Mouse (Mus musculus): ENCODE measurements around the gene Mcrip1. TPM values are rescaled to one million over a fixed set of nuclear protein-coding genes. Genes with fewer than 3 reads are reported as not detected.

Gene Mcrip1
- polyA plus RNA-seq, 1 experiment from 2014 or later: 129 TPM

GRCm38 (mm10) chr11:120548786-120549167 is 750 bp downstream of the Mcrip1 start:
- Histone ChIP-seq H3K27ac (ENCODE audit: low read length) (peak overlapping the region; percentile 98), H3K9me3 (ENCODE audit: control insufficient read depth, low read length) (no peaks in the 10 kb centered on the region), H3K9ac (ENCODE audit: low read depth, low read length) (peak overlapping the region; percentile 98), H3K27me3 (replicated peaks; ENCODE audit: control insufficient read depth, insufficient read depth, low read length) (no peaks in the 10 kb centered on the region), H3K4me2 (ENCODE audit: low read depth, low read length) (peak overlapping the region; percentile 91), H3K4me1 (ENCODE audit: control insufficient read depth, insufficient read depth, low read length) (peaks cover 29% of the 10 kb centered on the region), H3K4me3 (ENCODE audit: low read length) (peak overlapping the region; percentile 86), H3K36me3 (ENCODE audit: control insufficient read depth, insufficient read depth, low read length) (0 out of 2 replicates have a peak, but pooled peaks cover 7% of the 10 kb centered on the region)
- ATAC-seq: 0 out of 2 replicates have a peak, but pooled peaks have one; percentile 0
- WGBS: 16% methylated on average over 7 of the region's 7 CpGs

GRCm38 (mm10) chr11:120548214-120548613 is 1.3 kb downstream of the Mcrip1 start:
- peak overlapping the region; percentile 98 for H3K9ac ChIP-seq (ENCODE audit: low read depth, low read length)
- H3K4me3 ChIP-seq (ENCODE audit: low read length): peak overlapping the region; percentile 86
- WGBS: 70% methylated on average over 3 of the region's 3 CpGs

DNA sequence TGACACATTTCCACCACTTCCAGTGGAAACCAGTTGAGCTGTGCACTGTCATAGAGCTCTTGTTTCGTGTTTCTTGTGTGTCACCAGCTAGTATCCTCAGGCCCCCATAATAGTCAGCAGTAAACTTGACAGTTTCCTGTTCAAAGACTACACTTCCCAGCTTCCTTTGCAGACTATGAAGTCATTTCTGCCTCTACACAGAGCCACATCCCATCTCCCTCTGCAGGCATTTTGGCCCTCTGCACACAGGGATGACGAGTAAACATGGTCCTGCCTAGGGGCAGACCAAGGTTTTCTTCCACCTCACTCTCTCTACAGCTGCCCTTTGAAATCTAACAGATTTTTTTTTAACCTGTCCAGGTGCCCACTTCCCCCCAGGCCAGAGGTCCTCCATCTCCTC is 2.1 kb downstream of the Mcrip1 start:
- 54% methylated on average over 2 of the region's 2 CpGs for WGBS
- Histone ChIP-seq H3K4me3 (ENCODE audit: low read length) (no peak overlapping the region), H3K4me2 (ENCODE audit: low read depth, low read length) (no peak overlapping the region), H3K4me1 (ENCODE audit: control insufficient read depth, insufficient read depth, low read length) (peaks cover 29% of the 10 kb centered on the region), H3K9ac (ENCODE audit: low read depth, low read length) (no peak overlapping the region), H3K27me3 (replicated peaks; ENCODE audit: control insufficient read depth, insufficient read depth, low read length) (no peaks in the 10 kb centered on the region), H3K27ac (ENCODE audit: low read length) (0 out of 2 replicates have a peak overlapping the region, but pooled peaks have one; percentile 19), H3K36me3 (ENCODE audit: control insufficient read depth, insufficient read depth, low read length) (peaks cover 14% of the 10 kb centered on the region), H3K9me3 (ENCODE audit: control insufficient read depth, low read length) (no peaks in the 10 kb centered on the region)
- ATAC-seq: no peak

More at GRCm38 (mm10) chr11:120548214-120548613, 1.3 kb downstream of the Mcrip1 start:
- no peak for ATAC-seq
- Histone ChIP-seq H3K27ac (ENCODE audit: low read length) (peak overlapping the region; percentile 98; the same call in 1 of the 2 replicates), H3K9me3 (ENCODE audit: control insufficient read depth, low read length) (no peaks in the 10 kb centered on the region), H3K36me3 (ENCODE audit: control insufficient read depth, insufficient read depth, low read length) (0 out of 2 replicates have a peak, but pooled peaks cover 7% of the 10 kb centered on the region), H3K4me1 (ENCODE audit: control insufficient read depth, insufficient read depth, low read length) (peaks cover 29% of the 10 kb centered on the region), H3K4me2 (ENCODE audit: low read depth, low read length) (peak overlapping the region; percentile 91), H3K27me3 (replicated peaks; ENCODE audit: control insufficient read depth, insufficient read depth, low read length) (no peaks in the 10 kb centered on the region)

DNA sequence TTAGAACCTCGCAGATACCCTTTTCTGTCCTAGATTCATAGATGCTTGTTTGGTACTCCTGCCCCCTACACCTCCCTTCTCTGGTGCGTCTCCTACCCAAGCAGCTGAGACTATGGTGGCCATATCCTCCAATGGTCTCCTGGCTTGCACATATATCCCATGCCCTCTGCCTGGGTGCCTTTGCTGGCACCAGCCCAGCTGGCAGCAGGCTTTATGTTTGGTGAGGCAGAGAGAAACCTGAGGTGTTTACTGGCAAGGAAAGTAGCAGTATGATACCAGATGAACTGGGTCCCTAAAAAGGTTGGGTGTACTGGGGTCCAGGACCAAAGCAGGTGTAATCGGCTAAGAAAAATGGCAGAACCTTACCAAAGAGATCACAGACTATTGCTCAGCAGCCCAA is 3.6 kb downstream of the Mcrip1 start:
- H3K9ac ChIP-seq (ENCODE audit: low read depth, low read length): no peak overlapping the region
- H3K4me2 ChIP-seq (ENCODE audit: low read depth, low read length): no peak overlapping the region
- H3K9me3 ChIP-seq (ENCODE audit: control insufficient read depth, low read length): no peaks in the 10 kb centered on the region
- peaks cover 31% of the 10 kb centered on the region for H3K4me1 ChIP-seq (ENCODE audit: control insufficient read depth, insufficient read depth, low read length)
- H3K27me3 ChIP-seq (replicated peaks; ENCODE audit: control insufficient read depth, insufficient read depth, low read length): no peaks in the 10 kb centered on the region
- 90% methylated on average over 3 of the region's 3 CpGs for WGBS
- peak overlapping the region; percentile 43; the same call in 1 of the 2 replicates for H3K27ac ChIP-seq (ENCODE audit: low read length)
- peaks cover 15% of the 10 kb centered on the region for H3K36me3 ChIP-seq (ENCODE audit: control insufficient read depth, insufficient read depth, low read length)
- H3K4me3 ChIP-seq (ENCODE audit: low read length): no peak overlapping the region
- no peak for ATAC-seq

- no peaks in the 10 kb centered on the region for H3K27me3 ChIP-seq (replicated peaks; ENCODE audit: control insufficient read depth, insufficient read depth, low read length)
- no peak overlapping the region for H3K4me3 ChIP-seq (ENCODE audit: low read length)
- H3K9me3 ChIP-seq (ENCODE audit: control insufficient read depth, low read length): no peaks in the 10 kb centered on the region
- no peak overlapping the region for H3K27ac ChIP-seq (ENCODE audit: low read length)
- H3K4me1 ChIP-seq (ENCODE audit: control insufficient read depth, insufficient read depth, low read length): peaks cover 31% of the 10 kb centered on the region
- H3K36me3 ChIP-seq (ENCODE audit: control insufficient read depth, insufficient read depth, low read length): peaks cover 15% of the 10 kb centered on the region
- WGBS: 82% methylated on average over 6 of the region's 6 CpGs
- no peak overlapping the region for H3K4me2 ChIP-seq (ENCODE audit: low read depth, low read length)
- ATAC-seq: no peak
- H3K9ac ChIP-seq (ENCODE audit: low read depth, low read length): no peak overlapping the region
These were observed 7.2 kb downstream of the Mcrip1 start for GRCm38 (mm10) chr11:120542376-120542775.

GRCm38 (mm10) chr11:120541907-120542306 is 7.6 kb downstream of the Mcrip1 start:
- no peak overlapping the region for H3K4me2 ChIP-seq (ENCODE audit: low read depth, low read length)
- peaks cover 29% of the 10 kb centered on the region for H3K4me1 ChIP-seq (ENCODE audit: control insufficient read depth, insufficient read depth, low read length)
- WGBS: 50% methylated on average over 4 of the region's 4 CpGs
- no peak overlapping the region for H3K9ac ChIP-seq (ENCODE audit: low read depth, low read length)
- H3K36me3 ChIP-seq (ENCODE audit: control insufficient read depth, insufficient read depth, low read length): peaks cover 15% of the 10 kb centered on the region
- H3K9me3 ChIP-seq (ENCODE audit: control insufficient read depth, low read length): no peaks in the 10 kb centered on the region
- no peak for ATAC-seq
- H3K27me3 ChIP-seq (replicated peaks; ENCODE audit: control insufficient read depth, insufficient read depth, low read length): no peaks in the 10 kb centered on the region
- no peak overlapping the region for H3K27ac ChIP-seq (ENCODE audit: low read length)
- no peak overlapping the region for H3K4me3 ChIP-seq (ENCODE audit: low read length)

DNA sequence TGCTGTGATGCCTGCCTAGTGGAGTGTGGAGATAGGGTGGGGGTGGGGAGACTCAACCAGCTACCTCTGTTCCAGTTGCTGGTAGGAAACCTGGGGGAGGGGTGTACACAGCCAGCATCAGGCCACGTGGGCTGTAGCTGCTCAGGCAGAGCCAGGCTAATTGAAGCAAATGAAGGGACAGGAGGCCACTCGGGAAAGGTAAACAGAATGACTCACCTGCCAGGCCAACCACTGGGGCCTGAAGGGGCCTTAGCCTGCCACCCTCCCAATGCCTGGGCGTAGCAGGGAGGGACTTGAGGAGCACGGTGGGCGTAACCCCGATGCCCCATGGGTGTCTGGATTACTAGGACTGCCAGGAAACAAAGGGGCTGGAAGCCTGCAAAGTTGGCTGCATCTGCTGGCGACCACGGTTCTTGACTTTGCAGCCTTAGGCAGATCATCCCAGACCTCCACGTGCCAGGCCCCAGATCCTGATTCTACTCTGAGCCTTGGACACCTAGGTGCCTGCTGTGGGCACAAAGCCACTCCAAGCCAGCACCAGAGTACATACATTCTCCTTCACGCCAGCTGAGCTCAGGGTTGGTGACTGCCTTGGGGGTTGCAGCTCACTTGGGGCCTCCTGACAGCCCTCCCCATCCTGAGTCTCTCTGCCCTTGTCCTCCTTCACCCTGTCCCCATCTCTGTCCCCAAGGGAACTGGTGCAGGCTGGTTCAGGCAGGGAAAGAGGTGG is 10.1 kb downstream of the Mcrip1 start:
- H3K4me1 ChIP-seq (ENCODE audit: control insufficient read depth, insufficient read depth, low read length): peaks cover 24% of the 10 kb centered on the region
- ATAC-seq: peak; percentile 92
- H3K4me3 ChIP-seq (ENCODE audit: low read length): no peak overlapping the region
- H3K4me2 ChIP-seq (ENCODE audit: low read depth, low read length): peak overlapping the region; percentile 17; the same call in 1 of the 2 replicates
- peak overlapping the region; percentile 72 for H3K27ac ChIP-seq (ENCODE audit: low read length)
- H3K36me3 ChIP-seq (ENCODE audit: control insufficient read depth, insufficient read depth, low read length): peaks cover 11% of the 10 kb centered on the region
- no peaks in the 10 kb centered on the region for H3K9me3 ChIP-seq (ENCODE audit: control insufficient read depth, low read length)
- no peaks in the 10 kb centered on the region for H3K27me3 ChIP-seq (replicated peaks; ENCODE audit: control insufficient read depth, insufficient read depth, low read length)
- 0 out of 2 replicates have a peak overlapping the region, but pooled peaks have one; percentile 44 for H3K9ac ChIP-seq (ENCODE audit: low read depth, low read length)
- 21% methylated on average over 10 of the region's 10 CpGs for WGBS

DNA sequence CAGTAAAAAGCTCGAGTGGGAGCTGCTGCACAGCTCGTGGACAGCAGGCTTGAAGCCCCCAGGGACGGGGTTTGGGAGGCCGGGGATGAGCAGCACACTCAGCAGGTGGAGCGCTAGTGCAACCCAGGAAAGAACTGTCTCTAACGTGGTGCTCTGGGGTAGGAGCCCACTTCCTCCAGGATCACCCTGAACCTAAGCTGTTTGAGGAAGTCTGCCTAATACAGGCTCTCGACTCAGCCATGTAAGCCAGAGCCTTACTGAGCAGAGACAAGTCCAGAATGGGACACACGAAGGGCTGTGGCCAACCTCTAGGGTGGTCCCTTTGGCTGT is 10.6 kb downstream of the Mcrip1 start:
- peaks cover 24% of the 10 kb centered on the region for H3K4me1 ChIP-seq (ENCODE audit: control insufficient read depth, insufficient read depth, low read length)
- no peaks in the 10 kb centered on the region for H3K9me3 ChIP-seq (ENCODE audit: control insufficient read depth, low read length)
- peak overlapping the region; percentile 49; the same call in 1 of the 2 replicates for H3K27ac ChIP-seq (ENCODE audit: low read length)
- peaks cover 8% of the 10 kb centered on the region for H3K36me3 ChIP-seq (ENCODE audit: control insufficient read depth, insufficient read depth, low read length)
- no peak overlapping the region for H3K4me3 ChIP-seq (ENCODE audit: low read length)
- peak overlapping the region; percentile 44; the same call in 1 of the 2 replicates for H3K9ac ChIP-seq (ENCODE audit: low read depth, low read length)
- WGBS: 40% methylated on average over 8 of the region's 8 CpGs
- H3K27me3 ChIP-seq (replicated peaks; ENCODE audit: control insufficient read depth, insufficient read depth, low read length): no peaks in the 10 kb centered on the region
- H3K4me2 ChIP-seq (ENCODE audit: low read depth, low read length): no peak overlapping the region
- ATAC-seq: no peak

GRCm38 (mm10) chr11:120538485-120538884 is 11.0 kb downstream of the Mcrip1 start:
- WGBS: 71% methylated on average over 3 of the region's 3 CpGs
- Histone ChIP-seq H3K27me3 (replicated peaks; ENCODE audit: control insufficient read depth, insufficient read depth, low read length) (no peaks in the 10 kb centered on the region; the same call in 1 of the 2 replicates), H3K9ac (ENCODE audit: low read depth, low read length) (peak overlapping the region; percentile 44; the same call in 1 of the 2 replicates), H3K36me3 (ENCODE audit: control insufficient read depth, insufficient read depth, low read length) (peaks cover 8% of the 10 kb centered on the region), H3K4me2 (ENCODE audit: low read depth, low read length) (no peak overlapping the region), H3K4me1 (ENCODE audit: control insufficient read depth, insufficient read depth, low read length) (peaks cover 24% of the 10 kb centered on the region), H3K27ac (ENCODE audit: low read length) (peak overlapping the region; percentile 49; the same call in 1 of the 2 replicates), H3K9me3 (ENCODE audit: control insufficient read depth, low read length) (no peaks in the 10 kb centered on the region), H3K4me3 (ENCODE audit: low read length) (no peak overlapping the region)
- ATAC-seq: no peak
